Mouse (Mus musculus) adrenal gland, postnatal 36 days (tissue): ENCODE results near the gene Atat1. TPM values are rescaled to one million over a fixed set of nuclear protein-coding genes. Genes with fewer than 3 reads are reported as not detected.

Experiments used
- microRNA-seq: library from miRNA; unstranded; fragments of <30 nt; microRNA quantifications from one replicate; pipeline ENCODE4 v1.2.0, GENCODE M21; 2021
- total RNA-seq, 2 experiments: library from RNA; stranded (reverse); gene quantifications; 2 replicates each; pipeline ENCODE4 v1.2.3; 2021

The Atat1 gene
- total RNA-seq, 2 experiments from 2014 or later: 26.0 to 33.0 TPM

Small RNA genes within 50 kb of the gene (microRNA-seq; reads per million reads assigned to microRNA genes)
- gene Gm28033 (not detected), gene Mir1894 (not detected)

Other genes with a start within 250 kb of the Atat1 start
- 10 to 100 TPM; 30.8 to 40.0 TPM for gene Vars2, start 242.5 kb downstream of the Atat1 start, total RNA-seq
- 10 to 100 TPM; 20.2 to 23.3 TPM for gene Gtf2h4, start 236.3 kb downstream of the Atat1 start, total RNA-seq
- 10 to 100 TPM; 43.4 to 48.8 TPM for gene Ddr1, start 205.5 kb downstream of the Atat1 start, total RNA-seq
- 10 to 100 TPM; 19.2 to 36.5 TPM for gene Ier3, start 88.4 kb downstream of the Atat1 start, total RNA-seq
- gene Flot1, start 86.8 kb downstream of the Atat1 start, total RNA-seq: 10 to 100 TPM; 60.5 to 73.4 TPM
- 100 to 1,000 TPM; 188 to 218 TPM for gene Tubb5, start 71.8 kb downstream of the Atat1 start, total RNA-seq
- gene Mdc1, start 68.6 kb downstream of the Atat1 start, total RNA-seq: 10 to 100 TPM; 18.3 to 18.7 TPM
- gene Nrm, start 48.8 kb downstream of the Atat1 start, total RNA-seq: 1 to 10 TPM; 6.7 to 7.5 TPM
- gene Ppp1r18, start 44.5 kb downstream of the Atat1 start, total RNA-seq: 10 to 100 TPM; 26.1 to 35.1 TPM
- 10 to 100 TPM; 37.5 to 40.8 TPM for gene Dhx16, start 30.3 kb downstream of the Atat1 start, total RNA-seq
- 10 to 100 TPM; 47.0 to 49.4 TPM for gene 2310061I04Rik, start 12.6 kb downstream of the Atat1 start, total RNA-seq
- gene Mrps18b, start 6.3 kb upstream of the Atat1 start, total RNA-seq: 10 to 100 TPM; 92.6 to 97.8 TPM
- gene Ppp1r10, start 6.4 kb upstream of the Atat1 start, total RNA-seq: 100 to 1,000 TPM in 1 of 2 experiments, 10 to 100 TPM in 1; 96.2 to 108 TPM
- gene Abcf1, start 59.7 kb upstream of the Atat1 start, total RNA-seq: 10 to 100 TPM; 90.0 to 96.2 TPM
- gene Gnl1, start 69.8 kb upstream of the Atat1 start, total RNA-seq: 10 to 100 TPM; 51.2 to 54.4 TPM
- gene Prr3, start 70.2 kb upstream of the Atat1 start, total RNA-seq: 10 to 100 TPM; 18.3 to 19.1 TPM
- gene H2-T24, start 110.5 kb upstream of the Atat1 start, total RNA-seq: 1 to 10 TPM; 6.5 to 9.3 TPM
- gene H2-T23, start 122.8 kb upstream of the Atat1 start, total RNA-seq: 10 to 100 TPM; 57.8 to 68.4 TPM
- gene H2-T22, start 132.7 kb upstream of the Atat1 start, total RNA-seq: 10 to 100 TPM; 33.5 to 33.8 TPM
- gene Gm6034, start 132.9 kb upstream of the Atat1 start, total RNA-seq: not detected
- gene Gm11127, start 148.3 kb upstream of the Atat1 start, total RNA-seq: 1 to 10 TPM; 4.1 to 6.1 TPM
- under 1 TPM; 0.16 to 0.30 TPM for gene Gm19684, start 211.6 kb upstream of the Atat1 start, total RNA-seq
- not detected for gene Gm7030, start 219.3 kb upstream of the Atat1 start, total RNA-seq